Mouse (Mus musculus) C2C12 (cell line): ENCODE data around the gene Slc22a14. TPM values are rescaled to one million over a fixed set of nuclear protein-coding genes. Genes with fewer than 3 reads are reported as not detected.

ENCODE experiments used
- H3K27me3 ChIP-seq: one replicate; pipeline ENCODE4 v1.6.1; 2011; ENCODE audit not compliant: control insufficient read depth, insufficient read depth, insufficient read length
- H3K36me3 ChIP-seq: one replicate; pipeline ENCODE4 v1.6.1; 2011; ENCODE audit not compliant: control insufficient read depth, insufficient read depth
- H3K4me3 ChIP-seq: one replicate; pipeline ENCODE4 v1.5.1; 2011; ENCODE audit warnings: mild to moderate bottlenecking, control low read depth; ENCODE audit not compliant: poor library complexity, insufficient read depth, severe bottlenecking
- H3K79me2 ChIP-seq: one replicate; pipeline ENCODE4 v1.6.1; 2011; ENCODE audit not compliant: control insufficient read depth, insufficient read depth
- H3K79me3 ChIP-seq: one replicate; pipeline ENCODE4 v1.6.1; 2011; ENCODE audit warnings: low read depth, control low read depth
- H3ac ChIP-seq: one replicate; pipeline ENCODE3; 2011; ENCODE audit warnings: low read depth; ENCODE audit not compliant: control insufficient read depth, insufficient read length
- CEBPB ChIP-seq: IDR thresholded peaks from one replicate; pipeline ENCODE4 v1.6.1; 2011; ENCODE audit warnings: low read depth, mild to moderate bottlenecking, control low read depth, moderate library complexity
- CTCF ChIP-seq: IDR thresholded peaks from one replicate; pipeline ENCODE4 v1.5.1; 2011; ENCODE audit not compliant: control insufficient read depth, insufficient read depth, insufficient read length
- FOSL1 ChIP-seq: IDR thresholded peaks from one replicate; pipeline ENCODE4 v1.8.0; 2011; ENCODE audit warnings: mild to moderate bottlenecking, low read length; ENCODE audit not compliant: poor library complexity, insufficient read depth, severe bottlenecking
- MAX ChIP-seq: IDR thresholded peaks from one replicate; pipeline ENCODE4 v1.6.1; 2011; ENCODE audit warnings: mild to moderate bottlenecking, control low read depth
- MYOD1 ChIP-seq: IDR thresholded peaks from one replicate; pipeline ENCODE4 v1.6.1; 2011; ENCODE audit warnings: low read depth; ENCODE audit not compliant: control insufficient read depth, insufficient read length
- MYOG ChIP-seq: IDR thresholded peaks from one replicate; pipeline ENCODE4 v1.6.1; 2011; ENCODE audit not compliant: control insufficient read depth, insufficient read length; ENCODE audit errors: extremely low read depth
- USF1 ChIP-seq: IDR thresholded peaks from one replicate; pipeline ENCODE4 v1.6.1; 2011; ENCODE audit warnings: low read depth, mild to moderate bottlenecking, control low read depth, moderate library complexity
- long read RNA-seq, 2 experiments: library from polyadenylated mRNA; unstranded; transcript quantifications; one replicate each; pipeline ENCODE4 v2.0.0; 2019 to 2020
- polyA plus RNA-seq: library from polyadenylated mRNA; unstranded; fragments of >200 nt; fragmentation: generic; extraction: Trizol; gene quantifications from one replicate; pipeline ENCODE4 v1.2.1, GENCODE M21; 2012; ENCODE audit warnings: missing spikeins

The Slc22a14 gene
- not detected for polyA plus RNA-seq
- long read RNA-seq, experiment 1 = 0 reads
- long read RNA-seq, experiment 2 = 0 reads

DNA sequence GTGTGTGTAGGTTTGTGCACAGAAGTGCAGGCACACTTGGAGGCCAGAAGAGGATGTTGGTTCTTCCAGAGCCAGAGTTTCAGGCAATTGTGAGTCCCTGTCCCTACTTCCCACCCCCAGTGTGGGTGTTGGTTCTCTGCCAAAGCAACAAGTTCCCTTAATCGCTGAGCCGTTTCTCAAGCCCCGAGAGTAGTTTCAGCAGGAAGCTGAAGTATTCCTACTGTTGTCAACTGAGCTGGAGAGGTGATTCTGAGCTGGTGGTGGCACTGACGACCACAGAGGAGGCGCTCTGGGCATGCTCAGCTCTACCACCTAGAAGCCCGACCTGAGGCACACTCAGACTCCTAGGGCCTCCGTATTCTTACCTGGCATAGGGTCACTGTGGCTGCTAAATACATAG lies at the start of gene Slc22a14:
Gene Slc22a14, minus strand, starts transcription at position 270 of the 400 bp plus-strand sequence.
- no peaks in the 10 kb centered on the region for H3K79me2 ChIP-seq
- H3K27me3 ChIP-seq = no peaks in the 10 kb centered on the region
- no peak within 1 kb of the TSS for H3K4me3 ChIP-seq
- H3ac ChIP-seq = no peak within 1 kb of the TSS
- TF ChIP-seq FOSL1 = no peak
- no peak for TF ChIP-seq CEBPB
- no peak for TF ChIP-seq MAX
- TF ChIP-seq MYOG = no peak
- TF ChIP-seq CTCF = no peak
- TF ChIP-seq MYOD1 = no peak
- TF ChIP-seq USF1 = no peak
- H3K79me3 ChIP-seq = no peaks in the 10 kb centered on the region
- H3K36me3 ChIP-seq = no peaks in the 10 kb centered on the region

- Histone ChIP-seq H3K79me2 (no peaks in the 10 kb centered on the region), H3K36me3 (no peaks in the 10 kb centered on the region), H3K27me3 (no peaks in the 10 kb centered on the region), H3ac (no peak overlapping the region), H3K79me3 (no peaks in the 10 kb centered on the region), H3K4me3 (no peak overlapping the region)
- no peak for TF ChIP-seq USF1
- no peak for TF ChIP-seq FOSL1
- TF ChIP-seq CTCF = no peak
- no peak for TF ChIP-seq MYOG
- TF ChIP-seq CEBPB = no peak
- TF ChIP-seq MYOD1 = no peak
- no peak for TF ChIP-seq MAX
Measured at GRCm38 (mm10) chr9:119409864-119410263, 44.5 kb upstream of the Slc22a14 start.

GRCm38 (mm10) chr9:119408898-119409664 lies 43.7 kb upstream of the Slc22a14 start:
- TF ChIP-seq MYOD1 = peak; percentile 77
- TF ChIP-seq CTCF = no peak
- H3K79me2 ChIP-seq = no peaks in the 10 kb centered on the region
- no peaks in the 10 kb centered on the region for H3K27me3 ChIP-seq
- H3ac ChIP-seq = no peak overlapping the region
- H3K79me3 ChIP-seq = no peaks in the 10 kb centered on the region
- no peak overlapping the region for H3K4me3 ChIP-seq
- H3K36me3 ChIP-seq = no peaks in the 10 kb centered on the region

DNA sequence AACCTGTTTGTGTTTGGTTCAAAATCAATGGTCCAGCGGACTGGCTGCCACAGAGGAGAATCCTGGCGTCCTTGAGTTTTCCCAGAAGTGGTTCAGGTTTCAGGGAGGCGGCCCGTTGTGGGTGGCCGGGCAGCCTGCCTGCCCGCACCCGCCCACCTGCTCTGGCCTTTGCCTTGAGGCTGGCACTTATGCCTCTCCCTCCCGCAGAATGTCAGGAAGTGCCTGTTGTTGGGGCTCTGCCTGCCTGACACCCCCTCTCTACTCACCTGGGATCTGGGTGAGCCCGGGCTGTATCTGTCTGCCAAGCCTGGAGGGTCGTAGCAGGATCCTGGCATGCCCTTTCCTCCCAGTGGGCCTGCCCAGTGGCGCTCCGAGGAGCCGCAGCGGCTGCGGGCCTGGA lies 42.5 kb upstream of the Slc22a14 start:
- TF ChIP-seq MYOG = no peak

DNA sequence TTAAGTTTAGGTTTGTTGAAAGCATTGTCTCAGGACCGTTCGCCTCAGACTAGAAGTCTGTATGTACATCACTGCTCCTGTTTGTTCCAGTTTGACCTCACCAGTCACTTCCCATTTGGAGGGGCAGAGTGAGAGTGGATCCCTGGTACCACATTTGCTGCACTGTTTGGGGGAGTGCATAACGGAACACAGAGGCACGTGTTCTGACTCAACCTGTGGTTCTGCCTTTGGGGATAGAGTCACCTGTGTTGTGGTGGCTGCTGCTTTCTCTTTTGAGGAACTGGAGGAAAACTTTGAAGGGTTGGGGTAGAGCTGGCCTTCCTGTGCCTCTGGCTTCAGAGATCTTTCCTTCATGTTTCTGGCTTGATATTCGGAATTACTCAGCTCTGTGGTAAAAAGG lies 38.7 kb upstream of the Slc22a14 start:
- no peaks in the 10 kb centered on the region for H3K36me3 ChIP-seq
- H3K79me3 ChIP-seq = no peaks in the 10 kb centered on the region
- H3ac ChIP-seq = no peak overlapping the region
- peaks cover 3% of the 10 kb centered on the region for H3K27me3 ChIP-seq
- no peak overlapping the region for H3K4me3 ChIP-seq
- H3K79me2 ChIP-seq = no peaks in the 10 kb centered on the region
- TF ChIP-seq MYOD1 = no peak
- TF ChIP-seq USF1 = no peak
- no peak for TF ChIP-seq FOSL1
- TF ChIP-seq CEBPB = no peak
- TF ChIP-seq MAX = no peak
- no peak for TF ChIP-seq MYOG
- no peak for TF ChIP-seq CTCF

More for the DNA sequence above, 42.5 kb upstream of the Slc22a14 start:
- Histone ChIP-seq H3ac (no peak overlapping the region), H3K79me2 (no peaks in the 10 kb centered on the region), H3K79me3 (no peaks in the 10 kb centered on the region), H3K36me3 (no peaks in the 10 kb centered on the region), H3K4me3 (no peak overlapping the region), H3K27me3 (peaks cover 2% of the 10 kb centered on the region)

DNA sequence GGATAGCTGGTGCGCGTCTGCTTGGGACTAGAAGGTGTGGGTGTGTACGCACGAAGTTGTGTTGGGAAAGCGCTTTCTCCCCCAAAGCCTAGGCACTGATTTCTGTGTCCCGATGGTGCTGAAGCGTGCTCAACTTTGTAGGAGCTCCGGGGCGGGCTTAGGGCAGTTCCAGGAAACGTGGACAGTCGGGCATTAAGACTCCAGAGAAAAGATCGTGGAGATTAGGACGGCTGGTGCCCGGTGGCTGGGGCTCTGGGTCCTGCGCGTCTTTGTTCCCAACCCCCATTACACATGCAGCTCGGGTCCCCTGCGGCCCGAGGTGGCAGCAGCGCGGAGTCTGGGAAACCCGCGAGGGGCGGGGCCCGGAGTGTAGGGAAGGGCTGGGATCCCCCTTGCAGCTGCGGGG lies 37.9 kb upstream of the Slc22a14 start:
- Histone ChIP-seq H3K4me3 (peak overlapping the region; percentile 41), H3K79me2 (no peaks in the 10 kb centered on the region), H3ac (peak overlapping the region; percentile 77), H3K36me3 (no peaks in the 10 kb centered on the region), H3K27me3 (peaks cover 3% of the 10 kb centered on the region), H3K79me3 (no peaks in the 10 kb centered on the region)
- no peak for TF ChIP-seq MYOD1
- TF ChIP-seq USF1 = no peak
- no peak for TF ChIP-seq FOSL1
- TF ChIP-seq CTCF = no peak
